Mouse (Mus musculus): ENCODE measurements around the gene Gm49425.

GRCm38 (mm10) chr15:101479007-101479665 lies 37.9 kb downstream of the Gm49425 start:
- TF ChIP-seq GATA1 (IDR thresholded peaks at IDR 0.05; ENCODE audit: borderline replicate concordance, low read length) (no peak), FLI1 (IDR thresholded peaks at IDR 0.05; ENCODE audit: low read length) (no peak)

Data from megakaryocyte, embryonic 14.5 days (primary cell).